Mouse (Mus musculus) ES-E14 (cell line): ENCODE measurements around the gene Gm5965. TPM values are rescaled to one million over a fixed set of nuclear protein-coding genes. Genes with fewer than 3 reads are reported as not detected.

ENCODE experiments used
- DNase-seq: peaks from one replicate; pipeline ENCODE4 v3.0.0-alpha.2; 2013; ENCODE audit warnings: low read depth, low spot score
- H3K27ac ChIP-seq: 2 replicates; pipeline ENCODE4 v1.5.1; 2012; ENCODE audit warnings: low read depth, mild to moderate bottlenecking, low read length, moderate library complexity, mixed read lengths; ENCODE audit not compliant: poor library complexity, insufficient read depth, severe bottlenecking
- H3K36me3 ChIP-seq: 2 replicates; pipeline ENCODE4 v1.6.1; 2012; ENCODE audit warnings: mild to moderate bottlenecking, low read length, moderate library complexity, mixed read lengths; ENCODE audit not compliant: control insufficient read depth, poor library complexity, insufficient read depth, severe bottlenecking
- H3K4me1 ChIP-seq, 2 experiments: fragments of 150-350 bp in 1 of 2; sonication (generic) in 1 of 2; 2 replicates each; pipeline ENCODE4 v1.6.1; 2012; ENCODE audit warnings: low read length in 2 of 2, mild to moderate bottlenecking in 1 of 2, mixed read lengths in 1 of 2; ENCODE audit not compliant: control insufficient read depth in 2 of 2, insufficient read depth in 2 of 2, poor library complexity in 1 of 2
- H3K4me3 ChIP-seq, 2 experiments: fragments of 150-350 bp in 1 of 2; sonication (generic) in 1 of 2; 2 replicates each; pipeline ENCODE4 v1.5.1; 2012; ENCODE audit warnings: low read length in 2 of 2, low read depth in 1 of 2, mild to moderate bottlenecking in 1 of 2, mixed read lengths in 1 of 2; ENCODE audit not compliant: insufficient read depth in 1 of 2, poor library complexity in 1 of 2, severe bottlenecking in 1 of 2
- H3K9ac ChIP-seq: 2 replicates; pipeline ENCODE4 v1.6.1; 2012; ENCODE audit warnings: low read depth, mild to moderate bottlenecking, low read length, mixed read lengths; ENCODE audit not compliant: poor library complexity, insufficient read depth, severe bottlenecking
- H3K9me3 ChIP-seq: fragments of 150-350 bp; sonication (generic); 2 replicates; pipeline ENCODE4 v1.6.1; 2012; ENCODE audit warnings: low read depth, mild to moderate bottlenecking, low read length; ENCODE audit not compliant: control insufficient read depth, insufficient read depth
- CHD2 ChIP-seq: IDR thresholded peaks from 2 replicates; pipeline ENCODE4 v1.6.1; 2014; ENCODE audit warnings: mild to moderate bottlenecking, low read depth, low read length, inconsistent platforms
- HCFC1 ChIP-seq: IDR thresholded peaks from 2 replicates; pipeline ENCODE4 v1.6.1; 2012; ENCODE audit warnings: low read length, inconsistent platforms, borderline replicate concordance; ENCODE audit not compliant: insufficient read depth
- MAFK ChIP-seq: IDR thresholded peaks from 2 replicates; pipeline ENCODE4 v1.6.1; 2014; ENCODE audit warnings: mild to moderate bottlenecking, low read depth, low read length, inconsistent platforms; ENCODE audit not compliant: insufficient read depth
- ZC3H11A ChIP-seq: IDR thresholded peaks from 2 replicates; pipeline ENCODE4 v1.6.1; 2012; ENCODE audit warnings: low read depth, mild to moderate bottlenecking, inconsistent platforms, low read length, borderline replicate concordance
- ZNF384 ChIP-seq: IDR thresholded peaks from 2 replicates; pipeline ENCODE4 v1.6.1; 2012; ENCODE audit warnings: low read depth, low read length, inconsistent platforms
- in situ Hi-C, 2 experiments: fragments of 600-800 bp; cut with MboI; formaldehyde crosslinking; loops; one replicate each; pipeline ENCODE4 v1.15.1; 2025; ENCODE audit warnings: low sequenced_read_pairs in 2 of 2, inconsistent platforms in 1 of 2; ENCODE audit not compliant: unreplicated experiment in 2 of 2
- total RNA-seq: library from RNA; depleted of rRNA; stranded (reverse); fragments of 300-350 nt; gene quantifications from 2 replicates; pipeline ENCODE4 v1.2.3, GENCODE M21; 2012

Gm5965 gene
- total RNA-seq, 1 experiment: not detected

DNA sequence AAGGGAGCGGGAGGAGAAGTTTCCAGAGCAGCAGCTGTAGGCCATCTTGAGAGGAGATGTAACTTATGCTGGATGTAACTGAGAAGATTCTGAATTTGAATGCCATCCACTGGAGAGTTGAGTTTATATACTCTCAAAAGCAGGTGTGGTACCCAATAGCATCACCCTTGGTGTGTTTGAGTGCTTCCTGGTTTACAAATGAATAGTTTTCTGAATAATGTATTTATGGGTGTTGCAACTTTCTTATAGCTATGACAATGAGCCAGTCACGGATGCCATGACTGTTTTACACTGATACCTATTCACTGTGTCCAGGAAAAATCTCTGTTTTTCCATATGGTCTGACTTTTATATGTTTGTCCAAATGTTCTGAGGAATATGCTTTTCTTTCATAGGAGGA is 3.6 kb upstream of the Gm5965 start, which contains the start of gene 2310057N15Rik:
2310057N15Rik (minus strand) TSS at position 101 of the 400 bp plus-strand sequence.
- Histone ChIP-seq H3K9ac (no peak within 1 kb of the TSS), H3K27ac (no peak within 1 kb of the TSS), H3K9me3 (no peaks in the 10 kb centered on the region), H3K4me3 (no peak within 1 kb of the TSS), H3K4me1 (no peaks in the 10 kb centered on the region), H3K36me3 (no peaks in the 10 kb centered on the region)
- in situ Hi-C loops: no loop called here
- TF ChIP-seq ZNF384 (no peak), MAFK (no peak), ZC3H11A (no peak), HCFC1 (no peak), CHD2 (no peak)
- DNase-seq: no peak

- no peak for DNase-seq
- H3K9ac ChIP-seq: no peak overlapping the region
- no peak overlapping the region for H3K4me3 ChIP-seq
- no peaks in the 10 kb centered on the region for H3K36me3 ChIP-seq
- H3K4me1 ChIP-seq: no peaks in the 10 kb centered on the region
- in situ Hi-C loops: no loop called here
- no peak for TF ChIP-seq HCFC1
- no peak for TF ChIP-seq CHD2
- no peaks in the 10 kb centered on the region for H3K9me3 ChIP-seq
- H3K27ac ChIP-seq: no peak overlapping the region
Observed at GRCm38 (mm10) chr16:88786786-88787185, 9.1 kb downstream of the Gm5965 start.

DNA sequence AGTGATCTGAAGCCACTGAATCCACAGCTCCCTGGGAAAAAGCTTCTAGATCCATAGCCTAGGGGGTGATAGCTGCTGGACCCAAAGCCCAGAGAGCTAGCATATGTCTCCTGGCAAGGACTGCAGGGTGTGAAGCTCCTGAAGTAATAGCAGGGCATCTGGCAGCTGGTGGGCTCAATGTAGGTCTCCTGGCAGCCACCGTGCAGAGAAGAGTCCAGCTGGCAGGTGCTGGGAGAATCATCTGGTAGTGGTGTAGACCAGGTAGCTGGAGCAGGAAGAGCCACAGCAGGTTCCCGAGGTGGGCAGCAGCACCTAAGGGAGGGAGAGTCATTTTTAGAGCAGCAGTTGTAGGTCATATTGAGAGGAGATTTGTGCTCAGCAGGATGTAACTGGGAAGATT is 34.1 kb downstream of the Gm5965 start, which contains the start of gene Gm20741:
Gm20741 (minus strand) TSS at position 394 of the 400 bp plus-strand sequence.
- no peak for DNase-seq
- Histone ChIP-seq H3K4me1 (no peaks in the 10 kb centered on the region), H3K4me3 (no peak within 1 kb of the TSS), H3K9ac (no peak within 1 kb of the TSS), H3K36me3 (no peaks in the 10 kb centered on the region), H3K27ac (no peak within 1 kb of the TSS), H3K9me3 (no peaks in the 10 kb centered on the region)
- TF ChIP-seq MAFK: no peak
- TF ChIP-seq ZNF384: no peak
- no peak for TF ChIP-seq HCFC1
- TF ChIP-seq CHD2: no peak
- TF ChIP-seq ZC3H11A: no peak
- in situ Hi-C loops: no loop called here

- in situ Hi-C loops: no loop called here
- Histone ChIP-seq H3K4me3 (no peak within 1 kb of the TSS), H3K9ac (no peak within 1 kb of the TSS), H3K4me1 (no peaks in the 10 kb centered on the region), H3K36me3 (no peaks in the 10 kb centered on the region), H3K27ac (no peak within 1 kb of the TSS), H3K9me3 (no peaks in the 10 kb centered on the region)
- no peak for DNase-seq
- TF ChIP-seq CHD2: no peak
- TF ChIP-seq HCFC1: no peak
- no peak for TF ChIP-seq ZNF384
- TF ChIP-seq ZC3H11A: no peak
- TF ChIP-seq MAFK: no peak
Observed at GRCm38 (mm10) chr16:88820066-88820465, 42.4 kb downstream of the Gm5965 start, which contains the start of gene Krtap15. Krtap15 (plus strand) TSS chr16:88820215.

DNA sequence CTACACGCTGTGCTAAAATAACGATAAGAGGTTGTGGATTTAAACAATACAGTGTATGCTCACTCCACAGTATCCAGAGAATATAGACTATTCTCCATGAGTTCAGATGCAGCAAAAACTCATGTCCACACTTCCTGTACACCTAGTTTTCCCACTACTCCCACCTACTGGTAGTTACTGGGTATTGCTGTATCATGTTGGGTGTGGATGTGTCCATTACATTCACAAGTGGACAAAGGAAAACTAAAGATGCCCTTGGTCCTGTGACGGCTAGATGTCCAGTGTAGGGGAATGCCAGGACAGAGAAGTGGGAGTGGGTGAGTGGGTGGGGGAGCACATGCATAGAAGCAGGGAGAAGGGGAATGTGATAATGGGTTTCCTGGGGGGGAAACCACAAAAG is 46.0 kb downstream of the Gm5965 start:
- no peak for TF ChIP-seq ZC3H11A
- no peak for TF ChIP-seq MAFK
- no peak for TF ChIP-seq ZNF384
- TF ChIP-seq CHD2: no peak
- TF ChIP-seq HCFC1: no peak
- no peak overlapping the region for H3K9ac ChIP-seq
- in situ Hi-C loops: no loop called here
- no peaks in the 10 kb centered on the region for H3K36me3 ChIP-seq
- no peaks in the 10 kb centered on the region for H3K4me1 ChIP-seq
- no peaks in the 10 kb centered on the region for H3K9me3 ChIP-seq
- H3K27ac ChIP-seq: no peak overlapping the region
- H3K4me3 ChIP-seq: no peak overlapping the region
- peak; percentile 41 for DNase-seq
